Mouse (Mus musculus): ENCODE data around the gene Emp1. TPM values are rescaled to one million over a fixed set of nuclear protein-coding genes. Genes with fewer than 3 reads are reported as not detected.

The Emp1 gene
- polyA plus RNA-seq, 1 experiment from 2014 or later: 8.5 TPM

- 55% methylated on average over 6 of the region's 6 CpGs for WGBS
- DNase-seq (ENCODE audit: low spot score): no peak
Observed at GRCm38 (mm10) chr6:135368230-135368629, 5.9 kb downstream of the Emp1 start.

GRCm38 (mm10) chr6:135369551-135369968 lies 7.2 kb downstream of the Emp1 start:
- Histone ChIP-seq H3K27me3 (ENCODE audit: low read depth, poor library complexity, severe bottlenecking) (no peaks in the 10 kb centered on the region; the same call in 1 of the 2 replicates), H3K9me3 (replicated peaks) (no peaks in the 10 kb centered on the region), H3K36me3 (no peaks in the 10 kb centered on the region), H3K27ac (replicated peaks) (no peak overlapping the region; the same call in 1 of the 2 replicates), H3K4me3 (no peak overlapping the region), H3K4me1 (peaks cover 7% of the 10 kb centered on the region)
- WGBS: 55% methylated on average over 5 of the region's 5 CpGs
- no peak for DNase-seq (ENCODE audit: low spot score)

More at GRCm38 (mm10) chr6:135368230-135368629, 5.9 kb downstream of the Emp1 start:
- Histone ChIP-seq H3K4me1 (peaks cover 16% of the 10 kb centered on the region), H3K9me3 (replicated peaks) (no peaks in the 10 kb centered on the region), H3K4me3 (no peak overlapping the region), H3K36me3 (no peaks in the 10 kb centered on the region), H3K27me3 (ENCODE audit: low read depth, poor library complexity, severe bottlenecking) (no peaks in the 10 kb centered on the region), H3K27ac (replicated peaks) (peak overlapping the region; percentile 53)

- Histone ChIP-seq H3K27ac (replicated peaks) (no peak overlapping the region), H3K27me3 (ENCODE audit: low read depth, poor library complexity, severe bottlenecking) (peaks cover 3% of the 10 kb centered on the region), H3K4me3 (no peak overlapping the region), H3K4me1 (peaks cover 14% of the 10 kb centered on the region), H3K9me3 (replicated peaks) (no peaks in the 10 kb centered on the region), H3K36me3 (no peaks in the 10 kb centered on the region)
- DNase-seq (ENCODE audit: low spot score): no peak
- 79% methylated on average over 6 of the region's 6 CpGs for WGBS
Observed at GRCm38 (mm10) chr6:135370954-135371353, 8.6 kb downstream of the Emp1 start.

- H3K27me3 ChIP-seq (ENCODE audit: low read depth, poor library complexity, severe bottlenecking): peaks cover 17% of the 10 kb centered on the region
- WGBS: 88% methylated on average over 8 of the region's 8 CpGs
- H3K4me3 ChIP-seq: no peak overlapping the region
- DNase-seq (ENCODE audit: low spot score): no peak
- no peak overlapping the region for H3K27ac ChIP-seq (replicated peaks)
- peaks cover 16% of the 10 kb centered on the region for H3K4me1 ChIP-seq
- H3K36me3 ChIP-seq: no peaks in the 10 kb centered on the region
- no peaks in the 10 kb centered on the region for H3K9me3 ChIP-seq (replicated peaks)
Observed at GRCm38 (mm10) chr6:135373357-135373756, 11.0 kb downstream of the Emp1 start.

- 76% methylated on average over 5 of the region's 5 CpGs for WGBS
- no peak for DNase-seq (ENCODE audit: low spot score)
Observed at GRCm38 (mm10) chr6:135375818-135376217, 13.5 kb downstream of the Emp1 start.

GRCm38 (mm10) chr6:135376248-135376647 lies 13.9 kb downstream of the Emp1 start:
- 86% methylated on average over 7 of the region's 7 CpGs for WGBS
- DNase-seq (ENCODE audit: low spot score): no peak
- Histone ChIP-seq H3K9me3 (replicated peaks) (no peaks in the 10 kb centered on the region), H3K4me1 (peaks cover 13% of the 10 kb centered on the region), H3K4me3 (no peak overlapping the region), H3K27ac (replicated peaks) (no peak overlapping the region), H3K36me3 (no peaks in the 10 kb centered on the region), H3K27me3 (ENCODE audit: low read depth, poor library complexity, severe bottlenecking) (peaks cover 17% of the 10 kb centered on the region)

More at GRCm38 (mm10) chr6:135375818-135376217, 13.5 kb downstream of the Emp1 start:
- H3K4me3 ChIP-seq: no peak overlapping the region
- no peak overlapping the region for H3K27ac ChIP-seq (replicated peaks)
- H3K36me3 ChIP-seq: no peaks in the 10 kb centered on the region
- H3K9me3 ChIP-seq (replicated peaks): no peaks in the 10 kb centered on the region
- H3K4me1 ChIP-seq: peaks cover 13% of the 10 kb centered on the region
- H3K27me3 ChIP-seq (ENCODE audit: low read depth, poor library complexity, severe bottlenecking): peaks cover 17% of the 10 kb centered on the region

- H3K36me3 ChIP-seq: no peaks in the 10 kb centered on the region
- peak overlapping the region; percentile 40 for H3K4me3 ChIP-seq
- H3K9me3 ChIP-seq (replicated peaks): no peaks in the 10 kb centered on the region
- H3K4me1 ChIP-seq: peaks cover 13% of the 10 kb centered on the region
- H3K27ac ChIP-seq (replicated peaks): no peak overlapping the region
- DNase-seq (ENCODE audit: low spot score): peak; percentile 59
- H3K27me3 ChIP-seq (ENCODE audit: low read depth, poor library complexity, severe bottlenecking): peaks cover 17% of the 10 kb centered on the region
- 22% methylated on average over 16 of the region's 16 CpGs for WGBS
Observed at GRCm38 (mm10) chr6:135377583-135378319, 15.4 kb downstream of the Emp1 start.

- no peak overlapping the region for H3K27ac ChIP-seq (replicated peaks)
- no peaks in the 10 kb centered on the region for H3K36me3 ChIP-seq
- no peak for DNase-seq (ENCODE audit: low spot score)
- no peaks in the 10 kb centered on the region for H3K4me1 ChIP-seq
- H3K9me3 ChIP-seq (replicated peaks): no peaks in the 10 kb centered on the region
- H3K27me3 ChIP-seq (ENCODE audit: low read depth, poor library complexity, severe bottlenecking): no peaks in the 10 kb centered on the region
- H3K4me3 ChIP-seq: no peak overlapping the region
Observed at GRCm38 (mm10) chr6:135383919-135384318, 21.6 kb downstream of the Emp1 start.

- 82% methylated on average over 8 of the region's 8 CpGs for WGBS
- no peaks in the 10 kb centered on the region for H3K9me3 ChIP-seq (replicated peaks)
Observed at GRCm38 (mm10) chr6:135385738-135386459, 23.6 kb downstream of the Emp1 start.

GRCm38 (mm10) chr6:135387653-135388052 lies 25.3 kb downstream of the Emp1 start:
- Histone ChIP-seq H3K27ac (replicated peaks) (no peak overlapping the region), H3K36me3 (no peaks in the 10 kb centered on the region), H3K9me3 (replicated peaks) (no peaks in the 10 kb centered on the region), H3K4me1 (no peaks in the 10 kb centered on the region), H3K27me3 (ENCODE audit: low read depth, poor library complexity, severe bottlenecking) (no peaks in the 10 kb centered on the region), H3K4me3 (no peak overlapping the region)
- no peak for DNase-seq (ENCODE audit: low spot score)
- WGBS: 94% methylated on average over 1 of the region's 1 CpGs

More at GRCm38 (mm10) chr6:135385738-135386459, 23.6 kb downstream of the Emp1 start:
- Histone ChIP-seq H3K27me3 (ENCODE audit: low read depth, poor library complexity, severe bottlenecking) (no peaks in the 10 kb centered on the region), H3K27ac (replicated peaks) (no peak overlapping the region), H3K36me3 (no peaks in the 10 kb centered on the region), H3K4me1 (no peaks in the 10 kb centered on the region), H3K4me3 (no peak overlapping the region)
- DNase-seq (ENCODE audit: low spot score): no peak

GRCm38 (mm10) chr6:135388711-135389110 lies 26.4 kb downstream of the Emp1 start:
- Histone ChIP-seq H3K27ac (replicated peaks) (no peak overlapping the region), H3K27me3 (ENCODE audit: low read depth, poor library complexity, severe bottlenecking) (no peaks in the 10 kb centered on the region), H3K9me3 (replicated peaks) (no peaks in the 10 kb centered on the region), H3K4me3 (no peak overlapping the region), H3K4me1 (no peaks in the 10 kb centered on the region), H3K36me3 (no peaks in the 10 kb centered on the region)
- no peak for DNase-seq (ENCODE audit: low spot score)
- WGBS: 83% methylated on average over 8 of the region's 8 CpGs

GRCm38 (mm10) chr6:135390398-135390797 lies 28.1 kb downstream of the Emp1 start:
- Histone ChIP-seq H3K4me3 (no peak overlapping the region), H3K27me3 (ENCODE audit: low read depth, poor library complexity, severe bottlenecking) (no peaks in the 10 kb centered on the region), H3K9me3 (replicated peaks) (no peaks in the 10 kb centered on the region), H3K36me3 (no peaks in the 10 kb centered on the region), H3K27ac (replicated peaks) (no peak overlapping the region), H3K4me1 (no peaks in the 10 kb centered on the region)
- DNase-seq (ENCODE audit: low spot score): no peak
- 72% methylated on average over 3 of the region's 3 CpGs for WGBS

- Histone ChIP-seq H3K27me3 (ENCODE audit: low read depth, poor library complexity, severe bottlenecking) (no peaks in the 10 kb centered on the region), H3K9me3 (replicated peaks) (no peaks in the 10 kb centered on the region), H3K4me1 (no peaks in the 10 kb centered on the region), H3K4me3 (no peak overlapping the region), H3K36me3 (no peaks in the 10 kb centered on the region), H3K27ac (replicated peaks) (no peak overlapping the region)
- WGBS: 80% methylated on average over 8 of the region's 8 CpGs
- DNase-seq (ENCODE audit: low spot score): no peak
Observed at GRCm38 (mm10) chr6:135395375-135395774, 33.0 kb downstream of the Emp1 start.

Data from midbrain, embryonic 10.5 days (tissue).